Mouse (Mus musculus) liver (tissue): Measurements from ENCODE around the gene Pptc7.
A peak's percentile ranks its signal among the peaks of the same experiment; 100 is the strongest.

ENCODE experiments used
- DNase-seq: peaks from one replicate; pipeline ENCODE4 v3.0.0-alpha.2; 2020; ENCODE audit warnings: mixed read lengths

The Pptc7 gene

DNA sequence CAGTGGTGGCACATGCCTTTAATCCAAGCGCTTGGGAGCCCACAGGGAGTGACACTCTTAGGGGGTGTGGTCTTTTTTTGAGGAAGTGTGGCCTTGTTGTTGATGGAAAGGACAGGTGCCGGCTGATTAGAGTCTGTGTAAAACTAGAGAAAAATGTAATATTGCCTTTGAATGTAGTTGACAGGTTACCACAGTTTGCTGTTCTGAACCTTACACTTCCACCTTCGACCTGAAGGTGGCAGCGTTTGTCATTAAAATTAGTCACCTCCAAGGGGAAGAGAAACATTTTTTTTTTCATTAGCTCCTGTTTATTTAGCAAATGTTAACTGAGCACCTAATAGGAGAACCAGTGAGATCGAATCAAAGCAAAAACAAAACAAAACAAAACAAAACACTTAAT lies 16.3 kb upstream of the Pptc7 start:
- DNase-seq = peak; percentile 73

- DNase-seq = no peak
These were observed 15.1 kb upstream of the Pptc7 start for GRCm38 (mm10) chr5:122268858-122269604.

DNA sequence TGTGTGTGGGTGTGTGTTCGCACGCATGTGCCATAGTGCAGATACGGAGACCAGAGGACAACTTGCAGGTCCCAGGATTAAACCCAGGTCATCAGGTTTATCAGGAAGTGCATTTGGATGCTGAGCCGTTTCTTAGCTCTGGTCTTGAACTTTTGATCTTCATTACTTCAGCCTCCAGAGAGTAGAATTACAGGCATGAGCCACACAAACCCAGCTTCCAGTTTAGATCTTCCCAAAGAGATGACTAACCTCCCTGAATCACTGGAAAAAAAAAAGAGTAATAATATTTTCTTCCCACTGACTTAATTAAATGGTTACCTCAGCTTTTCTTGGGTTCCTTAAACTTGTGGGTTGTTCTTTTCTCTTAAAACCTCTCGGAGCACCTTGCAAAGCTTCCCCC lies 11.3 kb upstream of the Pptc7 start:
- DNase-seq = no peak

- DNase-seq = peak; percentile 64
These were observed 9.4 kb upstream of the Pptc7 start for GRCm38 (mm10) chr5:122274785-122275184.

GRCm38 (mm10) chr5:122278946-122279345 lies 5.2 kb upstream of the Pptc7 start:
- DNase-seq = no peak

DNA sequence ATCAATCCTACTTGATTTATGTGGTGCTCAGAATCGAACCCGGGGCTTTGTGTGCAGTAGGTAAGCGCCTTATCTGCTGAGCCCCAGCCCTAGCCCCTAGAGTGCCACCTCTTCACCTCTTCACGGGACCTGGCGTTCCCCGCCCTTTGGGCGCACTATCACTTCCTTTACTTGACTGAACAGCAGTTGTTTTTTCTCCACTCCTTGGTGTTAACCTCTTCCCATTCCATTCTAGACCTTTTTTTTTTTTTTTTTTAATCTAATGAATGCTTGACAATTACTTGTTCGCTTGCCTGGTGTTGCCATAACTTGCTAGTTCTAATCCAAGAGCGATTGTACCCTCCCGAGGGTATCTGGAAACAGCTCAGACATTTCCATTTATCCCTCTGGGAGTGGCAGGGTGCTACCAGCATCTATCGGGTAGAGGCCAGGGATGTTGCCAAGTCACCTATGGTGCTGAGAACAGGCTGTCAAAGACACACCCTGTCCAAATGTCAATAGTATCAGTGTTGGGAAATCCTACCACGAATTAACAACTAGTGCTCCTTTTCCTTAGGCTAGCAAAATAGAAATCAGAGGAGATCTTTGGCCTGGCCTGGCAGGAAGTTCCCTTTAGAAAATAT lies 4.3 kb upstream of the Pptc7 start:
- DNase-seq = no peak

- DNase-seq = no peak
These were observed 3.7 kb upstream of the Pptc7 start for GRCm38 (mm10) chr5:122280422-122280826.

GRCm38 (mm10) chr5:122280827-122281462 lies 3.2 kb upstream of the Pptc7 start:
- no peak for DNase-seq

DNA sequence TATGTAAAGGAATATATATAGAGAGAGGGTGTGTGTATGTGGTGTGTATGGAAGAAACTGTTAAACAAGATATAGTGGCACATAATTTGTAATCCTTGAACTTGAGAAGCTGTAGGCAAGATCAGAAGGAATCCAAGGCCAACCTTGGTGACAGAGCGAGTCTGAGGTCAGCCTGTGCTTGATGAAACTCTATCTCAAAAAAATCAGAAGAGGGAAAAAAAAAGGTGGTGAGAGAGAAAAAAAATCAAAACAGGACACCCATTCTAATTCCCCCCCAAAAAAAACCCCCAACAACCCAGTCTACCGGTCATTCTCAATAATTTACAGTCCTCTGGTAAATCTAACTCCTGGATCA lies 360 bp upstream of the Pptc7 start:
- no peak for DNase-seq

DNA sequence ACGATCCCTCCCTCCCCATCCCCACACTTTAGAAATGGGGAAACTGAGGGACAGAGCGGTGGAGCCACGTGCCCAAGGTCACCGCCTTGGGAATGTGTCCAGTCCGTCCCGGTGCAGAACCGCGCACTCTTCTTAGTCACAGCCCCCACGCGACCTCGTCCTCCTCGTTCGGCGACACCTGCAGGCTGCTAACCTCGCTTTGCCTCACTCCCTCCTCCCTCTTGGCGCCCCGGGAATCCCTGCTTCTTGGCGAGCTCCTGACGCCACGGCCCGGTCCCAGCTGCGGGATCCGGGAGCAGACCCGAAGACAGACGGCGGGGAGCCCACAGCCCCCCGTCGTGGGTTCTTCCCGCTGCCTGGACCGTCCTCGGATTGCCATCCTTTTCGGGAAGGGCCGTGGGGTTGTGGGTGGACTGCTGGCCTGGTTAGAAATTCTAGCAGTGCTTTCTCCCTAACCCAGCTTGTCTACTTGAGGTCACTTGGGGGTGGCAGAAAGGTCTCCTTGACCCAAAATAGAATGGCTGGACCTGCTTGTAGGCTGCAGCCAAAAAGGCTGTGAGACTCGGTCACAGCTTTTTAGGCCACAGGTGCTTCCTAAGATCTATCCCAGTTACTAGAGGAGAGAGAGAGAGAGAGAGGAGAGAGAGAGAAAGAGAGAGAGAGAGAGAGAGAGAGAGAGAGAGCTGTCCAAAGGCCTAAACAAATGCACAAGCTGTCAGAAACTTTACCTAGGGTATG lies 1.0 kb downstream of the Pptc7 start:
- DNase-seq = peak; percentile 69

GRCm38 (mm10) chr5:122285767-122286150 lies 1.6 kb downstream of the Pptc7 start:
- no peak for DNase-seq

GRCm38 (mm10) chr5:122286191-122286590 lies 2.0 kb downstream of the Pptc7 start:
- no peak for DNase-seq

- DNase-seq = no peak
These were observed 2.9 kb downstream of the Pptc7 start for GRCm38 (mm10) chr5:122287026-122287425.

- no peak for DNase-seq
These were observed 4.1 kb downstream of the Pptc7 start for GRCm38 (mm10) chr5:122288147-122288811.

DNA sequence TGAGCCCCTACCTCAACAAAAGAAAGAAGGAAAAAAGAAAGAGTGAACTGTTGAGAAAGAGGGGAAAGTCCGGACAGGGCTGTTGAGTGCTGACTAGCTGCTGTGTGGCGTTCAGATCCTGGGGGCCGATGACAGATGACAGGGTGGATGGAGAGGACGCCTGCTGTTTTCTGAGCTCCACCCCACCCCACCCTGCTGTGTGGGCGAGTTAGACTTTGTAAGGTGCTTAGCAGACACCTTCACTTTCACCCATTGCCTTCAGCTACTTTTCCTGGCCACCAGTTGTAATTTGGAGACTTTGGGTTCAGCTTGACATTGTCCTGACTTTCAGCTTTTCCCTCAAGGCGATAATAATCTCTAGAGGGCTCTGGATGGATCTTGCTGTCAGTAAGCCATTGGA lies 7.0 kb downstream of the Pptc7 start:
- DNase-seq = peak; percentile 79

- no peak for DNase-seq
These were observed 7.6 kb downstream of the Pptc7 start for GRCm38 (mm10) chr5:122291553-122292339.

- DNase-seq = no peak
These were observed 9.0 kb downstream of the Pptc7 start for GRCm38 (mm10) chr5:122293131-122293530.

- no peak for DNase-seq
These were observed 10.1 kb downstream of the Pptc7 start for GRCm38 (mm10) chr5:122294219-122294735.

DNA sequence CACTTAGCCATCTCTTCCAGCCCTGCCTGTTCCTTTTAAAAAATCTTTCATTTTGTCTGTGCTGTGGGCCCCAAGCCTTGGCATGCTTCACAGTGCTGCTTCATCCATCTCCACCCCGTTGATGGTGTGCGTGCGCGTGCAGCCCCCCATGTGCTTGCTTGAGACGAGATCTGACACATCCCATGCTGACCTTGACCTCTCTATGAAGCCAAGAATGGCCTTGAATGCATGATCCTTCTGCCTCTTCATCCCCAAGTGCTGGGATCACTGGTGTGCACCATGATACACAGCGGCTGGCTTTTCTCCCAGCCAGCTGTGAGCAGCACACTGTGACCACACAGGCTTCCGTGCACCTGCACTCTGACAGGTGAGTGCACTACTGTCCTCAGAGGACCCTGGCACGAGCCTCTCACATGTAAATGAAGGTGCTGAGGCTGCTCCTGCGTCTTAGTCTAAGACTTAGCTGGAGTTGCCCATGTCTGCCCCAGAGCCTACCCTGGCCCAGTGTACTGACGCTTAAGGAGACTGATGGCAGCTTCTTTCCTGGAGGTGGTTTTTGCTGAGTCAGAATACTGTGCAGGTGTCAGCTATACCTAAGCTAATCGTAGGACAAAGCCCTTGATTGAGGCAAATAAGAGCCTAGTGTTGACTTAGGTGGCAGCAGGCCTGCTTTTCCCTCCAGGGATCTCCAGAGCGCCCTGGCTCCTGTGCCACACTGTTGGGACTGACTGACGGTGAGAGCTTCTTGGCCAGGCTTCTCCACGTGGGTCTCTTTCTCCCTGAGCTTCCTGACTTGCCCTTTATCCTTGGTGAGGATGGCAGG lies 11.2 kb downstream of the Pptc7 start:
- no peak for DNase-seq

GRCm38 (mm10) chr5:122300071-122300518 lies 15.9 kb downstream of the Pptc7 start:
- no peak for DNase-seq
